Mouse (Mus musculus) limb, embryonic 10.5 days (tissue): ENCODE data around the gene Zrsr2. TPM values are rescaled to one million over a fixed set of nuclear protein-coding genes. Genes with fewer than 3 reads are reported as not detected.

Source experiments
- DNase-seq: peaks from one replicate; pipeline ENCODE4 v3.0.0-alpha.2; 2017; ENCODE audit warnings: low spot score
- H3K27ac ChIP-seq: fragments of 300-500 bp; sonication (generic); 2 replicates; pipeline ENCODE4 v1.5.1; 2016; ENCODE audit warnings: mild to moderate bottlenecking
- H3K27me3 ChIP-seq: fragments of 300-500 bp; sonication (generic); 2 replicates; pipeline ENCODE4 v1.6.1; 2016; ENCODE audit warnings: low read depth, mild to moderate bottlenecking; ENCODE audit not compliant: poor library complexity, severe bottlenecking
- H3K36me3 ChIP-seq: fragments of 300-500 bp; sonication (generic); 2 replicates; pipeline ENCODE4 v1.6.1; 2016; ENCODE audit warnings: mild to moderate bottlenecking, moderate library complexity
- H3K4me1 ChIP-seq: fragments of 300-500 bp; sonication (generic); 2 replicates; pipeline ENCODE4 v1.6.1; 2016
- H3K4me3 ChIP-seq: fragments of 300-500 bp; sonication (generic); 2 replicates; pipeline ENCODE4 v1.5.1; 2016; ENCODE audit warnings: mild to moderate bottlenecking, moderate library complexity
- H3K9me3 ChIP-seq: fragments of 300-500 bp; sonication (generic); replicated peaks from 2 replicates; pipeline ENCODE4 v1.6.1; 2016; ENCODE audit warnings: mild to moderate bottlenecking
- WGBS: fragments of 180-500 bp; shearing (Covaris S2); methylation state at CpG from one replicate; pipeline ENCODE4 v1.1.7; 2016; 5-methylcytosine and 5-hydroxymethylcytosine counted together
- polyA plus RNA-seq: library from polyadenylated mRNA; unstranded; fragments of >200 nt; fragmentation: Nextera tagmentation; extraction: Ambion mirVana; gene quantifications from 2 replicates; pipeline ENCODE4 v1.2.1, GENCODE M21; 2016

The Zrsr2 gene
- polyA plus RNA-seq: 68.1 and 70.2 TPM in 2 replicates

GRCm38 (mm10) chrX:163958467-163958875, at the start of gene Zrsr2:
TSS of gene Zrsr2 (minus strand) at chrX:163958661.
- peak within 1 kb of the TSS; percentile 69 for H3K4me3 ChIP-seq
- peaks cover 29% of the 10 kb centered on the region for H3K36me3 ChIP-seq
- no peaks in the 10 kb centered on the region for H3K9me3 ChIP-seq
- H3K4me1 ChIP-seq: no peaks in the 10 kb centered on the region
- peak; percentile 80 for DNase-seq
- H3K27ac ChIP-seq: peak within 1 kb of the TSS; percentile 95
- WGBS: 18% methylated on average over 29 of the region's 29 CpGs
- peaks cover 90% of the 10 kb centered on the region for H3K27me3 ChIP-seq

- peaks cover 75% of the 10 kb centered on the region for H3K27me3 ChIP-seq
- no peaks in the 10 kb centered on the region for H3K9me3 ChIP-seq
- no peaks in the 10 kb centered on the region for H3K4me1 ChIP-seq
- H3K36me3 ChIP-seq: no peaks in the 10 kb centered on the region
- 39% methylated on average over 2 of the region's 2 CpGs for WGBS
- H3K27ac ChIP-seq: no peak overlapping the region
- no peak overlapping the region for H3K4me3 ChIP-seq
- no peak for DNase-seq
Measured at GRCm38 (mm10) chrX:164004809-164005208, 46.3 kb upstream of the Zrsr2 start.

GRCm38 (mm10) chrX:163999848-164000247, 41.4 kb upstream of the Zrsr2 start:
- no peak overlapping the region for H3K27ac ChIP-seq
- no peaks in the 10 kb centered on the region for H3K4me1 ChIP-seq
- DNase-seq: no peak
- no peak overlapping the region for H3K4me3 ChIP-seq
- WGBS: 86% methylated on average over 1 of the region's 1 CpGs
- no peaks in the 10 kb centered on the region for H3K9me3 ChIP-seq
- H3K27me3 ChIP-seq: peaks cover 85% of the 10 kb centered on the region
- no peaks in the 10 kb centered on the region for H3K36me3 ChIP-seq

GRCm38 (mm10) chrX:163996754-163997153, 38.3 kb upstream of the Zrsr2 start:
- H3K27me3 ChIP-seq: peaks cover 89% of the 10 kb centered on the region
- 95% methylated on average over 3 of the region's 3 CpGs for WGBS
- H3K27ac ChIP-seq: no peak overlapping the region
- no peaks in the 10 kb centered on the region for H3K4me1 ChIP-seq
- no peak overlapping the region for H3K4me3 ChIP-seq
- H3K9me3 ChIP-seq: no peaks in the 10 kb centered on the region
- DNase-seq: no peak
- H3K36me3 ChIP-seq: no peaks in the 10 kb centered on the region

GRCm38 (mm10) chrX:163987718-163988374, 29.4 kb upstream of the Zrsr2 start:
- DNase-seq: no peak
- no peaks in the 10 kb centered on the region for H3K4me1 ChIP-seq
- WGBS: 65% methylated on average over 3 of the region's 3 CpGs
- no peaks in the 10 kb centered on the region for H3K9me3 ChIP-seq
- peaks cover 73% of the 10 kb centered on the region for H3K27me3 ChIP-seq
- no peak overlapping the region for H3K4me3 ChIP-seq
- H3K27ac ChIP-seq: no peak overlapping the region
- H3K36me3 ChIP-seq: no peaks in the 10 kb centered on the region

- H3K27me3 ChIP-seq: peaks cover 69% of the 10 kb centered on the region
- DNase-seq: no peak
- no peak overlapping the region for H3K4me3 ChIP-seq
- no peaks in the 10 kb centered on the region for H3K36me3 ChIP-seq
- WGBS: 85% methylated on average over 6 of the region's 6 CpGs
- H3K27ac ChIP-seq: no peak overlapping the region
- H3K4me1 ChIP-seq: no peaks in the 10 kb centered on the region
- no peaks in the 10 kb centered on the region for H3K9me3 ChIP-seq
Measured at GRCm38 (mm10) chrX:163982129-163982528, 23.7 kb upstream of the Zrsr2 start.

- H3K27me3 ChIP-seq: peaks cover 69% of the 10 kb centered on the region
- no peaks in the 10 kb centered on the region for H3K9me3 ChIP-seq
- no peaks in the 10 kb centered on the region for H3K4me1 ChIP-seq
- no peak for DNase-seq
- 55% methylated on average over 4 of the region's 4 CpGs for WGBS
- no peak overlapping the region for H3K27ac ChIP-seq
- no peaks in the 10 kb centered on the region for H3K36me3 ChIP-seq
- H3K4me3 ChIP-seq: no peak overlapping the region
Measured at GRCm38 (mm10) chrX:163981500-163981899, 23.0 kb upstream of the Zrsr2 start.

- no peak for DNase-seq
- Histone ChIP-seq H3K9me3 (no peaks in the 10 kb centered on the region), H3K36me3 (no peaks in the 10 kb centered on the region), H3K4me3 (no peak overlapping the region), H3K27me3 (peaks cover 70% of the 10 kb centered on the region), H3K27ac (no peak overlapping the region), H3K4me1 (no peaks in the 10 kb centered on the region)
- 100% methylated on average over 1 of the region's 1 CpGs for WGBS
Measured at GRCm38 (mm10) chrX:163981092-163981491, 22.6 kb upstream of the Zrsr2 start.

GRCm38 (mm10) chrX:163957803-163958466, 526 bp downstream of the Zrsr2 start:
- peaks cover 90% of the 10 kb centered on the region for H3K27me3 ChIP-seq
- DNase-seq: peak; percentile 74
- no peaks in the 10 kb centered on the region for H3K4me1 ChIP-seq
- WGBS: 14% methylated on average over 41 of the region's 67 CpGs
- peaks cover 34% of the 10 kb centered on the region for H3K36me3 ChIP-seq
- peak overlapping the region; percentile 69 for H3K4me3 ChIP-seq
- H3K9me3 ChIP-seq: no peaks in the 10 kb centered on the region
- peak overlapping the region; percentile 95 for H3K27ac ChIP-seq

GRCm38 (mm10) chrX:163957381-163957780, 1.1 kb downstream of the Zrsr2 start:
- peaks cover 39% of the 10 kb centered on the region for H3K36me3 ChIP-seq
- peaks cover 88% of the 10 kb centered on the region for H3K27me3 ChIP-seq
- no peaks in the 10 kb centered on the region for H3K4me1 ChIP-seq
- peak overlapping the region; percentile 95 for H3K27ac ChIP-seq
- no peak for DNase-seq
- no peaks in the 10 kb centered on the region for H3K9me3 ChIP-seq
- WGBS: 32% methylated on average over 12 of the region's 12 CpGs
- peak overlapping the region; percentile 69 for H3K4me3 ChIP-seq

GRCm38 (mm10) chrX:163951618-163952017, 6.8 kb downstream of the Zrsr2 start:
- Histone ChIP-seq H3K36me3 (peaks cover 90% of the 10 kb centered on the region), H3K27ac (no peak overlapping the region), H3K27me3 (peaks cover 72% of the 10 kb centered on the region), H3K9me3 (no peaks in the 10 kb centered on the region), H3K4me1 (no peaks in the 10 kb centered on the region), H3K4me3 (no peak overlapping the region)
- whole genome bisulfite sequencing: 67% methylated on average over 1 of the region's 1 CpGs
- no peak for DNase-seq

GRCm38 (mm10) chrX:163944381-163944780, 14.1 kb downstream of the Zrsr2 start:
- Histone ChIP-seq H3K9me3 (no peaks in the 10 kb centered on the region), H3K4me1 (no peaks in the 10 kb centered on the region), H3K4me3 (no peak overlapping the region), H3K27ac (no peak overlapping the region), H3K27me3 (peaks cover 74% of the 10 kb centered on the region), H3K36me3 (peaks cover 86% of the 10 kb centered on the region)
- DNase-seq: no peak
- 99% methylated on average over 3 of the region's 3 CpGs for WGBS

GRCm38 (mm10) chrX:163938587-163938986, 19.9 kb downstream of the Zrsr2 start:
- 93% methylated on average over 6 of the region's 6 CpGs for WGBS
- peaks cover 74% of the 10 kb centered on the region for H3K27me3 ChIP-seq
- peaks cover 62% of the 10 kb centered on the region for H3K36me3 ChIP-seq
- H3K4me3 ChIP-seq: no peak overlapping the region
- DNase-seq: no peak
- no peak overlapping the region for H3K27ac ChIP-seq
- no peaks in the 10 kb centered on the region for H3K9me3 ChIP-seq
- no peaks in the 10 kb centered on the region for H3K4me1 ChIP-seq
